Mouse (Mus musculus) G1E-ER4 (cell line): ENCODE measurements around the gene Fstl1. TPM values are rescaled to one million over a fixed set of nuclear protein-coding genes. Genes with fewer than 3 reads are reported as not detected.

Experiments
- GATA1 ChIP-seq: IDR thresholded peaks from one replicate; pipeline ENCODE4 v1.8.0; 2012; ENCODE audit warnings: low read length, inconsistent platforms
- polyA plus RNA-seq: library from polyadenylated mRNA; stranded (reverse); fragments of >175 nt; gene quantifications from 2 replicates; pipeline ENCODE4 v1.2.3, GENCODE M21; 2012

Fstl1 gene
- polyA plus RNA-seq, 1 experiment, result not detected

- TF ChIP-seq GATA1, result no peak
Measured at GRCm38 (mm10) chr16:37869470-37870231, 93.0 kb downstream of the Fstl1 start.

GRCm38 (mm10) chr16:37871112-37871715 is 94.5 kb downstream of the Fstl1 start:
- no peak for TF ChIP-seq GATA1

GRCm38 (mm10) chr16:37874501-37875235 is 98.0 kb downstream of the Fstl1 start:
- TF ChIP-seq GATA1, result no peak

GRCm38 (mm10) chr16:37877406-37877805 is 100.7 kb downstream of the Fstl1 start:
- TF ChIP-seq GATA1, result no peak

- TF ChIP-seq GATA1, result no peak
Measured at GRCm38 (mm10) chr16:37878951-37879505, 102.4 kb downstream of the Fstl1 start.

GRCm38 (mm10) chr16:37879750-37880419 is 103.2 kb downstream of the Fstl1 start:
- no peak for TF ChIP-seq GATA1

GRCm38 (mm10) chr16:37881168-37881567 is 104.5 kb downstream of the Fstl1 start:
- no peak for TF ChIP-seq GATA1

Other genes starting within 250 kb of the Fstl1 start
- 4.5 and 5.9 TPM in 2 replicates for gene Gtf2e1, start 237.1 kb upstream of the Fstl1 start, polyA plus RNA-seq
- gene Rabl3, start 237.0 kb upstream of the Fstl1 start, polyA plus RNA-seq, result 0.27 and 0.53 TPM in 2 replicates
- not detected in 2 replicates for gene Hgd, start 196.7 kb upstream of the Fstl1 start, polyA plus RNA-seq
- 55.5 and 72.5 TPM in 2 replicates for gene Ndufb4, start 122.4 kb upstream of the Fstl1 start, polyA plus RNA-seq
- not detected in 2 replicates for gene Gm36028, start 84.3 kb downstream of the Fstl1 start, polyA plus RNA-seq
- 3.9 and 4.1 TPM in 2 replicates for gene Lrrc58, start 91.5 kb downstream of the Fstl1 start, polyA plus RNA-seq
- gene Gpr156, start 139.6 kb downstream of the Fstl1 start, polyA plus RNA-seq, result 0.02 and 0.03 TPM in 2 replicates